Comparison of ENCODE assay signal across 17 mouse cellular contexts in the genomic region with DNA sequence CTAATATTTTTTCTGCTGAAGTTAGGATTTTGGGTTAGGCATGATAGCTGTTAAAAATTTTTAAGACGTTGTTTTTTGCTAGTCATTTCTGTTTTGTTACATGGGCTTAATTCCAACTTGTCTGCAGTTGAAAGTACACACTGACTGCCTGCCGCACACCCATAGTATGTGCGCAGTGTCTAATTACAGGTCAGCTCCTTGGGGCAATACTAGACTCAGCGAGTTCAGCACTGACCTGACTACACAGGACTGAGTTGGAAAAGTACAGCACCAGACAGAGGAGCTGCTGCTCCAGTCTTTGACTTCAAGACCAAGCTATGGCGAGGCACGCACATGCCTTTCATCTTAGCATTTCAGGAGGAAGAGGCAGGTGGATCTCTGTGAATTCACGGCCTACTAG. TPM values are rescaled to one million over a fixed set of nuclear protein-coding genes. Genes with fewer than 3 reads are reported as not detected.
DNase-seq lines count a peak whose midpoint lies in the region; TF ChIP-seq lines count a peak whose summit lies in the region.
"Had no signal": no experiment of that assay in that cellular context is flagged by ENCODE, and none has a peak within 500 bp of the region (broad histone marks: within the 10 kb centered on the region; RNA-seq: fewer than 3 reads in every experiment).

No protein-coding gene starts in this region.

- H3K4me3 ChIP-seq in gastrocnemius, adult 2 months, result no peak overlapping the region
- H3K4me3 ChIP-seq: embryonic facial prominence, embryonic 15.5 days; erythroblast, embryonic 14.5 days; forebrain, embryonic 10.5 days; heart, embryonic 12.5 days had no signal

- intact Hi-C loops in gastrocnemius, adult 2 months (cut with DNase I), result no loop called here
- intact Hi-C loops in gastrocnemius, postnatal 14 days (cut with DNase I; ENCODE audit: low total_unique reads), result no loop called here

- peak overlapping the region; percentile 62 for H3K27ac ChIP-seq in gastrocnemius, adult 2 months
- H3K27ac ChIP-seq: embryonic facial prominence, embryonic 15.5 days; forebrain, embryonic 10.5 days had no signal

- no peak for TF ChIP-seq CTCF in gastrocnemius, adult 2 months (IDR thresholded peaks at IDR 0.05)

- peak; percentile 48 for DNase-seq in gastrocnemius, adult 2 months
- no peak for DNase-seq in gastrocnemius, postnatal 14 days
- peak; percentile 31 for DNase-seq in kidney, adult 9 months
- DNase-seq in kidney, postnatal 14 days, result no peak
- peak; percentile 16 for DNase-seq in urinary bladder, adult 2 months (ENCODE audit: low spot score)
- DNase-seq in urinary bladder, postnatal 4 days (ENCODE audit: low spot score in 2 of 2), result no peak
- DNase-seq in thymus, postnatal 0 days (ENCODE audit: low spot score), result no peak
- DNase-seq: adrenal gland, adult 2 months; adrenal gland, postnatal 25 days; cerebellum, adult 18-20 months; cerebellum, adult 9-11 months; cerebellum, postnatal 36 days; gastrocnemius, postnatal 10 days had no signal

RNA-seq across cellular contexts. Expression of gene Map3k4, which starts 24.2 kb away (rescaled TPM):
- 10 to 100 TPM; 29.5 to 36.6 TPM for total RNA-seq in gastrocnemius, adult 2 months (2021)
- 10 to 100 TPM; 15.4 to 22.5 TPM for total RNA-seq in gastrocnemius, postnatal 14 days (2021)
- 14.3 and 21.8 TPM in 2 replicates for polyA plus RNA-seq in urinary bladder, adult 2 months (2012; rRNA removed)
- 33.4 and 41.3 TPM in 2 replicates for polyA plus RNA-seq in thymus, postnatal 0 days (2015; fragmentation: Nextera tagmentation; extraction: Ambion mirVana)

Comparison
In these comparisons a context has a peak if more than half of its experiments do, and no peak if none do; other contexts are left out.
1. DNase-seq: peak in gastrocnemius, adult 2 months (single experiment), kidney, adult 9 months (single experiment) and urinary bladder, adult 2 months (single experiment); none in gastrocnemius, postnatal 14 days (single experiment), kidney, postnatal 14 days (single experiment), urinary bladder, postnatal 4 days (0 of 2) and thymus, postnatal 0 days (single experiment).